Mouse (Mus musculus): ENCODE data around the gene Ttc13. TPM values are rescaled to one million over a fixed set of nuclear protein-coding genes. Genes with fewer than 3 reads are reported as not detected.
A peak's percentile ranks its signal among the peaks of the same experiment; 100 is the strongest.

Gene Ttc13
- total RNA-seq, 2 experiments from 2014 or later = 49.6 to 51.6 TPM

DNA sequence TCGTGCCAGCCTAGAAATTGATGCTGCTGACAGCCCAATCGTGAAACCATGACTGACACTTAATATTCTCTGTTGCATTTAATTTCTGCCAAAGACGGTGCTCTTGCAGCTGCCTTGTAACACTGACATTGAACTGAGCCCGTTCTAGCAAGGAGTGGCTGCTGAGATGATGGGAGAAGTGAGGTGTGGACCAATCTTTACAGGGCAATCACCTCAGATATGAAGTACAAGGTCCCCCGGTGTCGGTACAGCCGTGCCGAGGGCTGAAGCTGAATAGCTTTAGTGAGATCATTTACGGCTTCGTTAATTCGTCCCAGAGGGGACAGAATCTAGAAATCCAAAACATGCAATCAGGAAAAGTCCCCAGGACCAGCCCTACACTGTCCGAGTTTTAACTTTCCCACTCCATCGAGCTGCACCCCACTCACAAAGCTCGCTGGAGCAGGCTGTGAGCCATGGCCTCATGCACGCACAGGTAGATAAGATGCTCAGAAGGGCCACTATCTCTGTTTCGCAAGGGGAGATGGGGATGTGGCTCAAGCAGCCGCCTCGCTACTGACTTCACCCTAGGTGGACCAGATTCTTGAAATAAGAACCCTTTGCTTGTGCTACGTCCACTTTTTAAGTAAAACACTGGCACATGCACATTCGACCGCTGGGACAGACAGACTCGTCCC lies 26.2 kb downstream of the Ttc13 start:
- H3K27ac ChIP-seq = no peak overlapping the region
- no peak for TF ChIP-seq CTCF (conservative IDR thresholded peaks at IDR 0.05)
- DNase-seq (ENCODE audit: low spot score in 2 of 2) = no peak
- H3K4me3 ChIP-seq = no peak overlapping the region

DNA sequence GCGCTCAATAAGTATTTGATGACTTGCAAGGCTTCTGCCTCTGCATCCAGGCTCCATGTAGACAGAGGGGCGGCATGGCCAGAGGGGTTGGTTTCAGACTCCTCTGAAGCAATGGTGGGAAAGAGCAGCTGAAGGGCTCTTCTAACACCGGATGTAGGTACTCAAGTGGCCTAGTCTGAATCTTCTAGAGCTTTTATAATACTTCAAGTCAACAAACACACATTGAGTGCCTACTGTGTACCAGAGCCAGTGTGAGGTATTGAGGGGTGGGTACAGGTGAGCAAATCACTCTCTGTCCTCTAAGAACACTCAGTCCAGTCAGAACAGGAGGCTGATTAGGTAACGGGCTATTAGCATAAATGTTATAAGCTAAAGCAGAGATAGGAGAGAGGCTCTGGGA lies 30.1 kb downstream of the Ttc13 start:
- no peak for DNase-seq (ENCODE audit: low spot score in 2 of 2)
- no peak for TF ChIP-seq CTCF (conservative IDR thresholded peaks at IDR 0.05)

DNA sequence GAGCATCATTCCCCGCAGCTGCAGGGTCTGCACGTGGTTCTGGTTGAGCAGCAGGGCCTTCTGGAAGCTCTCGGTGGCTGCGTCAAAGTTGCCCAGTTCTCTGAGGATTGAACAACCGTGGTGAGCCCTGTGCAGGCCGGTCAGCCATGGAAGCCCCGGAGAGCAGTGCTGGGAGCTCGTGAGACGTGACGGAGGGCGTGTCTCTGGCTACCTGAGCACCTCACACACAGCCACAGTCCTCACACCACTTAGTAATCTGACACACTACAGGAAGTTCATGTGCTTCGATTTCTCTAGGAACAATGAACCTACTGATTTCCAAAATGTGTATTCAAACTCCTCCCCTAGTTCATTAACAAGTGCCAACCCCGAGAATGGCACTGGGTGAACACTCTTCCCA lies 32.9 kb downstream of the Ttc13 start:
- Histone ChIP-seq H3K27ac (no peak overlapping the region), H3K4me3 (no peak overlapping the region)
- DNase-seq (ENCODE audit: low spot score in 2 of 2) = no peak
- no peak for TF ChIP-seq CTCF (conservative IDR thresholded peaks at IDR 0.05)

More for the DNA sequence above, 30.1 kb downstream of the Ttc13 start:
- H3K27ac ChIP-seq = no peak overlapping the region
- no peak overlapping the region for H3K4me3 ChIP-seq

DNA sequence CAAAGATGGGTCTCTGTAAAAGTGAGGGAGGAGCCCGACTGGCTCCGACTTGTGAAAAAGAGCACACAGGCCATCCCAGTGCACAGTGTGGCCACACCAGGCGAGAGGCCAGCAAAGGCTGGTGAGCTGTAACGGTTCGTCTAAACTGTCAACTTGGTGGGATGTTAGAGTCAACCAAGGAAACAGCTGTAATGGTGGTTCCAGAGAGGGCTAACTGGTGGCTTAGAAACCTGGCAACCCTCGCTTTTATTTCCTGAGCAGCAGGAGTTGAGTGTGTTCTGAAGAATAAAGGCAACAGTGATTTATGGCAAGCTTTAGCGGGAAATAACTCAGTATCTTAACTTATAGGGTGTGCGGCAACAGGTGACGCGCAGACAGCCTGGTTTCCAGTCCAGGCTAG lies 39.6 kb downstream of the Ttc13 start:
- no peak for TF ChIP-seq CTCF (conservative IDR thresholded peaks at IDR 0.05)
- Histone ChIP-seq H3K4me3 (no peak overlapping the region), H3K27ac (no peak overlapping the region)
- no peak for DNase-seq (ENCODE audit: low spot score in 2 of 2)

DNA sequence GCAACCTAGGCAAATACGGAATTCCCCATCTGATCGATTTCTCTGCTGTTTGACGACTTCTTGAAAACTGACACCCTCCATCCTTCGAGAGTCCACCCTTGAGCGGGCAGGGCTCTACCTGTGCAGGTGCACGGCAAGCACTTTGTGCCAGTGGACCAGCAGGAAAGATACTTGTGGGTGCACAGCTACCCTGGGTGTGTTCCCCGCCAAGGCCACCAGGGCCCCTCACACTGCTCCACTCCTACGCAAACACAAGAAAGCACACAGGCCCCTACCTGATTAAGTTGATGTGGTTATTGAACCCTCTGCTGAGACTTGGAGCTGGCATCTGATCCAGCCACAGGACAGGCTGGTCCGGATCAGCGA lies 40.0 kb downstream of the Ttc13 start:
- no peak for DNase-seq (ENCODE audit: low spot score in 2 of 2)
- no peak overlapping the region for H3K4me3 ChIP-seq
- no peak; the same call in none of the 2 replicates for TF ChIP-seq CTCF (conservative IDR thresholded peaks at IDR 0.05)

DNA sequence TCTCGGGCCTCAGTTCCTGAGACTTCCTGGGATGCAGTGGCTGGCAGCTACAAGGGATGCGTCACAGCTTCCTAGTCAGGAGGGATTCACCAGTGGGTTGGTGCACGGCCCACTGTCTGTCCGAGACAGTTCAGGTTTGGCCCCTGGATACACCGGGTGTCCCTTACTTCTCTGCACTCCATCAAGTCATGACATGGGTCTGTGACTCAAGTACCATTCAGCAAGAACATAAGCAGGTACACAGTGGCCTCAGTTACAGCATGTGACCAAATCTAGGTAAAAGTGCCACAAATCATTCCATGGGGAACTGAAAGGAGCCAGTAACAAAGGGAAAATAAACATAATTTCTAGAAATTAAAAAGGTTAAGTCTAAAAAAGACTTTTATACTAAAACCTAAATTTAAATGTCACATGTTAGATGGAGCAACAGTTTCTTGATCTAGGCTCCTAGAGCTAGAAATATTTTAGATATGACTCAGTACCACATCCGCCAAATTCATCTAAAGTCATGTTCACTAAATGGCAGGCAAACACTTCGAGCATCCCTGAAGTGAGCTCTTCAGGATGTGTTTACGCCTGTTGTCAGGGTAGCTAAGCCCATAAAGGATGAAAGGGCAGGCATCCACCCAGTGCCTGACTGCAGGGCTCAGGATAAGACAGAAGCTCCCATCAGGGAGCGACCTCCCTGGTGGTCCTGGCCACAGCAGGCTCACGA lies 40.5 kb downstream of the Ttc13 start:
- TF ChIP-seq CTCF (conservative IDR thresholded peaks at IDR 0.05) = no peak
- Histone ChIP-seq H3K4me3 (no peak overlapping the region), H3K27ac (no peak overlapping the region)
- no peak for DNase-seq (ENCODE audit: low spot score in 2 of 2)

More for the DNA sequence above, 40.0 kb downstream of the Ttc13 start:
- H3K27ac ChIP-seq = no peak overlapping the region

DNA sequence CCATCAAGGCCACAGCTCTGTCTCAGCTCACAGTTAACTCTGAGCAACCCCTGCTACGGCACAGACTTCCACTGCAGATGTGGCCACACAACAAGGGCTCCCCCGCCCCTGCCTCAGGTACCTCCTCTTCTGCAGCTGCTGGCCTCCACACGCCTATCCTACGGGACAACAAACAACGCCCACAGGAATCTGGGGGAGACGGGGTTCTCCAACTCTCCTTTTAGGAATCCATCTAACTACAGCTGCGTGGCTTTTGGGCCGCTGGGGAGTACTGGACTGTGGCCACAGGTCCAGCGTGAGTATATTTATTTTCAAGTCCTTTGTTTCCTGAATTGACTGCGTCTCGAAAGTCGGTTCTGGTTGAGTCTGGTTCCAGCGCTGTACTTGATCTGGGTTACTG lies 43.5 kb downstream of the Ttc13 start:
- TF ChIP-seq CTCF (conservative IDR thresholded peaks at IDR 0.05) = no peak
- no peak overlapping the region for H3K4me3 ChIP-seq
- no peak for DNase-seq (ENCODE audit: low spot score in 2 of 2)
- no peak overlapping the region for H3K27ac ChIP-seq

DNA sequence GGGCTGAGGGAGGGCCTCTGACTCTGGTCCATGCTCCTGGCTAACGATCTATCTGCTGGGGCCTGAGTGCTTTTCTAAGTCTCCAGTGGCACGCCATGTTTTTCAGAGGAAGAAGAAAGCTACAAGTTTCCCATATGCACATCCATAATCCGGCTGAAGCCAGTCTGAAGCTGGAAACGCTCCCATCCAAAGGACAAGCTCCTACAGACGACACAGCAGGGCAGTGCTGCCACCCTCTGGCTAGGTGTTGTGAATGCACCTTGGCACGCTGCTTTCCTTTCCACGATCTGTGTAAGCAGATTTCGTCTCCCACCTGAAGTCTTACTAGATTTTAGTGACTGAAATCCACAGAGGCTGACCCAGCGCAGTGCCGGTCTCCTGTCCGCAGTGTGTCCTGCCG lies 44.3 kb downstream of the Ttc13 start:
- Histone ChIP-seq H3K27ac (peak overlapping the region; percentile 88), H3K4me3 (no peak overlapping the region)
- TF ChIP-seq CTCF (conservative IDR thresholded peaks at IDR 0.05) = peak; percentile 99
- DNase-seq (ENCODE audit: low spot score in 2 of 2) = peak; percentile 87 to 88

DNA sequence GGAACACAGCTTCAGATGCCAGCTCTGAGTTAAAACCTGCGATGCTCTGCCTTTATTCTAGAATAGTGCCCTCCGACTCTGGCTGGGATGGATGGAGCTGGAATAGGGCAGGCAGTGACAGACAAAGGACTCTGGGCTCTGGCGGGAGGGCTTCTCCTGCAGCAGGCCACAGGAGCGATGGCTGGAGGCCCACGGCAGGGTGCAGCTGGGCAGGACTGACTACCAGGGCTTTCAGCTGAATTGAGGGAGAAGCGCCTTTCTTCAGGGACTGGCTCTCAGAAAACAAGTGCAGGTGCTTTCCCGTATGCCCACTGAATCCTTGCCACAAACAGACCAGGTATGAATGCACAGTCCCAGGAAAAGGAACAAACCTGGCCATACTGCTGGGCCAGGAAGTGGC lies 44.7 kb downstream of the Ttc13 start:
- Histone ChIP-seq H3K4me3 (no peak overlapping the region), H3K27ac (peak overlapping the region; percentile 88)
- no peak for TF ChIP-seq CTCF (conservative IDR thresholded peaks at IDR 0.05)
- DNase-seq (ENCODE audit: low spot score in 2 of 2) = peak in 1 of 2 experiments; percentile 33

DNA sequence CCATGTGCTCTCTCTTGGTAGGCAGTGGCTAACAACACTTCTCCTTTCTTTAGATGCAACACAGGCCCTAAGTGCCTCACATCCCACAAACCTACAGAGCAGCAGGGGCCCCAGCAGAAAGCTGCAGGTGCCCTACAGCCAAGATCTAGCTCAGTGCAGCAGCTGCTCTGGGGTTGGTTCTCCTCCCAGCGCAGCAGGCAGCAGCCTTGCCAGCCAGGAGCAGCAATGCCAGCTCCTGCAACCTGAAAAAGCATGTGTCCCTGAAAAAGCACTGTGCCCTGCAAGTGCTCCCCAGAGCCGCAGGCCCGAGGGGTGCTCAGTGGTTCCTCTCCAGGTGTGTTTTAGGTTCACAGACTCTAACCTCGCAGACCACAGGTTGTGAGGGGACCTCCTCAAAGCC lies 45.1 kb downstream of the Ttc13 start:
- Histone ChIP-seq H3K4me3 (no peak overlapping the region), H3K27ac (peak overlapping the region; percentile 88)
- no peak for TF ChIP-seq CTCF (conservative IDR thresholded peaks at IDR 0.05)
- no peak for DNase-seq (ENCODE audit: low spot score in 2 of 2)

DNA sequence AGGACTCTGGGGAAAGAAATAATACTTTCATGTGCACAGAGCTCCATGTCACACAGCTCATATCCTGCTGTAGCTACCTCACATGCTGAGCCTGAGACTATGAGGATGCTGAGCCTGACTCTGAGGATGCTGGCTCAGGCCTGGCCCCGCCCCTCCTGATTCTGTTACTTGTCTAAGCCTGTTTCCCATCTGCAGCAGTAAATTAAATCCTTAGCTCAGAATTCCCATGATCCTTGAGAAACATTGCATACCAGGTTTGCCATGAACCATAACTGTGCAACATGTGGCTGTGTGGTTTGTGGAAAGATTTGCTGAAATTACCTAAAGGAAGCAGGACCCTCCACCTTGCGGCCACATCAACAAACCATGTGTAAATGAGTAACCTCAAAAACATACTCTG lies 49.4 kb downstream of the Ttc13 start:
- no peak overlapping the region for H3K27ac ChIP-seq
- no peak overlapping the region for H3K4me3 ChIP-seq
- no peak for DNase-seq (ENCODE audit: low spot score in 2 of 2)
- no peak for TF ChIP-seq CTCF (conservative IDR thresholded peaks at IDR 0.05)

DNA sequence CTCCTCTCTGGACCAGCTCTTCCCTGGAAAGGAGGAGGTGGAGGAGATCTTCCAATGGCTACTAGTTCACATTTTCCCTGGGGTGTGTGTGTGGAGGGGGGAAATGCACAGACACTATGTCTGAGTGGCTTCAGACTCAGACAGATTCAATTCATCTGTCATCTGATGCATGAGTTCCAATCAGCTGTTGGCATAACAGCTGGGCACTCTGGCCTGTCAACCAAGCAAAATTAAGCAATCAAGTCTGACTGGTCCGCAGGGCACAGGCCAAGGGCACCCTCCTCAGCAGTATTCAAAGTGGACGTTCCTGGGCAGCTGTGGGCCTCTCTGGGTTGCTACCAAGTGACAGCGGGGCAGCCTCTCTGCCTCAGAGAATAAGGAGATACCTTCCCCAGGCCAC lies 53.0 kb downstream of the Ttc13 start:
- Histone ChIP-seq H3K27ac (peak overlapping the region; percentile 19; the same call in 1 of the 2 replicates), H3K4me3 (no peak overlapping the region)
- no peak for DNase-seq (ENCODE audit: low spot score in 2 of 2)
- no peak for TF ChIP-seq CTCF (conservative IDR thresholded peaks at IDR 0.05)

DNA sequence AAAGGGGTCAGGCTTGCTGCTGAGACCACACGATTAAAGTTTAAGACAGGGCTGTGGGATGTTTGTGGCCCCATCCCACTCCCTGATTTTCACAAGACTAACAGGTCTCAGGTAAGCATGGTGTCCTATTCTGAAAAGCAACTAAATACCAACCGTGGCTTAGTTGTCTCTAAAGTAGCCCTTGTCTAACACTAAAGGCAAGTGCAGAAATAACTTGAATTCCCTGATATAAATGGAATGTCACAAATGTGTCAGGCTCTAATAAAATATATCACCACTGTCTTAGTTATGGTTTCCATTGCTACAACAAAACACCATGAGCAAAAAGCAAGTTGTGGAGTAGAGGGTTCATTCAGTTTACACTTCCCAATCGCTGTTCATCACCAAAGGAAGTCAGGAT lies 57.4 kb downstream of the Ttc13 start:
- no peak for TF ChIP-seq CTCF (conservative IDR thresholded peaks at IDR 0.05)
- DNase-seq (ENCODE audit: low spot score in 2 of 2) = no peak
- Histone ChIP-seq H3K4me3 (no peak overlapping the region), H3K27ac (no peak overlapping the region)

DNA sequence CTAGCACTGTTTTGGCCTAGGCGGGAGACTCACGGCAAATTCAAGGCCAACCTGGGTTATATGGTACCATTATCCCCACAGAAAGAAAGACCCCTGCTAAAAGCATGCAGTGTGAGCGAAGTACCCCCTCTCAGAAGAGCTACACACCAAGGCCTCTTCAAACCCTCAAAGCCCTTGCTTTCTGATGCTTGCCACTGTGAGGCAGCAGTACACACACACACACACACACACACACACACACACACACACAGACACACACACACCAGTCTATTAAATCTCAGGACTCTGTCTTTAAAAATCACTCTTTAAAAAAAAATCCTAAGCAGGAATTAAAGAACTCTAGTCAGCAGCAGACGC lies 57.9 kb downstream of the Ttc13 start:
- TF ChIP-seq CTCF (conservative IDR thresholded peaks at IDR 0.05) = no peak
- peak overlapping the region; percentile 90 for H3K27ac ChIP-seq

More for the DNA sequence above, 57.9 kb downstream of the Ttc13 start:
- H3K4me3 ChIP-seq = peak overlapping the region; percentile 86; the same call in 1 of the 2 replicates
- no peak for DNase-seq (ENCODE audit: low spot score in 2 of 2)

Data from layer of hippocampus, adult 2 months (tissue).